Mouse (Mus musculus) C2C12 (cell line): ENCODE data around the gene Acta1. TPM values are rescaled to one million over a fixed set of nuclear protein-coding genes. Genes with fewer than 3 reads are reported as not detected.

Experiments
- H3K27me3 ChIP-seq: one replicate; pipeline ENCODE4 v1.6.1; 2011; ENCODE audit not compliant: control insufficient read depth, insufficient read depth, insufficient read length
- H3K36me3 ChIP-seq: one replicate; pipeline ENCODE4 v1.6.1; 2011; ENCODE audit not compliant: control insufficient read depth, insufficient read depth
- H3K4me3 ChIP-seq: one replicate; pipeline ENCODE4 v1.5.1; 2011; ENCODE audit warnings: mild to moderate bottlenecking, control low read depth; ENCODE audit not compliant: poor library complexity, insufficient read depth, severe bottlenecking
- H3K79me2 ChIP-seq: one replicate; pipeline ENCODE4 v1.6.1; 2011; ENCODE audit not compliant: control insufficient read depth, insufficient read depth
- H3K79me3 ChIP-seq: one replicate; pipeline ENCODE4 v1.6.1; 2011; ENCODE audit warnings: low read depth, control low read depth
- H3ac ChIP-seq: one replicate; pipeline ENCODE3; 2011; ENCODE audit warnings: low read depth; ENCODE audit not compliant: control insufficient read depth, insufficient read length
- CEBPB ChIP-seq: IDR thresholded peaks from one replicate; pipeline ENCODE4 v1.6.1; 2011; ENCODE audit warnings: low read depth, mild to moderate bottlenecking, control low read depth, moderate library complexity
- CTCF ChIP-seq: IDR thresholded peaks from one replicate; pipeline ENCODE4 v1.5.1; 2011; ENCODE audit not compliant: control insufficient read depth, insufficient read depth, insufficient read length
- FOSL1 ChIP-seq: IDR thresholded peaks from one replicate; pipeline ENCODE4 v1.8.0; 2011; ENCODE audit warnings: mild to moderate bottlenecking, low read length; ENCODE audit not compliant: poor library complexity, insufficient read depth, severe bottlenecking
- MAX ChIP-seq: IDR thresholded peaks from one replicate; pipeline ENCODE4 v1.6.1; 2011; ENCODE audit warnings: mild to moderate bottlenecking, control low read depth
- MYOD1 ChIP-seq: IDR thresholded peaks from one replicate; pipeline ENCODE4 v1.6.1; 2011; ENCODE audit warnings: low read depth; ENCODE audit not compliant: control insufficient read depth, insufficient read length
- MYOG ChIP-seq: IDR thresholded peaks from one replicate; pipeline ENCODE4 v1.6.1; 2011; ENCODE audit not compliant: control insufficient read depth, insufficient read length; ENCODE audit errors: extremely low read depth
- USF1 ChIP-seq: IDR thresholded peaks from one replicate; pipeline ENCODE4 v1.6.1; 2011; ENCODE audit warnings: low read depth, mild to moderate bottlenecking, control low read depth, moderate library complexity
- polyA plus RNA-seq: library from polyadenylated mRNA; unstranded; fragments of >200 nt; fragmentation: generic; extraction: Trizol; gene quantifications from one replicate; pipeline ENCODE4 v1.2.1, GENCODE M21; 2012; ENCODE audit warnings: missing spikeins

Acta1 gene
- polyA plus RNA-seq, 1 experiment = 23.4 TPM

- no peak for TF ChIP-seq MYOD1
- TF ChIP-seq FOSL1 = no peak
- Histone ChIP-seq H3K79me2 (no peaks in the 10 kb centered on the region), H3K4me3 (no peak overlapping the region), H3ac (no peak overlapping the region), H3K79me3 (no peaks in the 10 kb centered on the region), H3K36me3 (peaks cover 5% of the 10 kb centered on the region), H3K27me3 (no peaks in the 10 kb centered on the region)
These were observed 47.0 kb downstream of the Acta1 start for GRCm38 (mm10) chr8:123847546-123847945.

DNA sequence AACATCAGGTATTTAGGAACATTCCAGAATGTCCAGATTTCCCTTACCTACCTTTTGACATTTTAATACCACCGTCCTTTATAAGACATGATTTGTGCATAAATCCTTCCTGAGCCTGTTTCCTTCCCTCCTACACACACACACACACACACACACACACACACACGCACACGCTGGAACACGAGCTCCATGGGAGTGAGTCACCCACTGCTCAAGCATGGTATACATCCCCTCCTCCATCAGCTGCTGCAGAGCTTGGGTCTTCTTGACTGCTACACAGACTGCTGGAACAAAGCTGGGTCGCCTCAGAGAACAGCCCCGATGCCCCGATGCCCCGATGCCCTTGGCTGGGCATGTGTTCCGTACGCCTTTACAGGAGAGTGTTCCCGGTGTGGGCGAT is 48.0 kb downstream of the Acta1 start:
- Histone ChIP-seq H3K79me3 (no peaks in the 10 kb centered on the region), H3K4me3 (no peak overlapping the region), H3K79me2 (no peaks in the 10 kb centered on the region), H3ac (no peak overlapping the region), H3K27me3 (no peaks in the 10 kb centered on the region), H3K36me3 (peaks cover 10% of the 10 kb centered on the region)
- TF ChIP-seq CEBPB = no peak
- TF ChIP-seq MYOD1 = no peak
- no peak for TF ChIP-seq FOSL1
- TF ChIP-seq CTCF = no peak
- TF ChIP-seq MYOG = no peak
- TF ChIP-seq MAX = no peak
- TF ChIP-seq USF1 = no peak

DNA sequence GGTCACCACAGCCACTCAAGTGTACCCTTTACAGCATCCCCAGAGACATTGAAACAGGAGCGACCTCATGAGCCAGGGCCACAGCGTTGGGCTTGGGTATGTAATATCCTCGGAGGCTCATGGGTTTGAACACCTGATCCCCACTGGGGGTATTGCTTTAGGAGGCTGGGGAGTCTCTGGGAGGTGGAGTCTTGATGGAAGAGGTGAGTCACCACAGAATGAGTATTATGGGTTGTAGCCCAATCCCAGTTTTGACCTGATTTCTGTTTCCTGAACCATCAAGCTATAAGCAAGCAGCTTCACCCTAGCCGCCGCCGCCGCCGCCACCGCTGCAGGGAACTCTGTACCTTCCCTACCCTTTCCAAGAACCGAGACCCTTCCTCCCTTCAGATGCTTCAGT is 48.6 kb downstream of the Acta1 start:
- no peak overlapping the region for H3ac ChIP-seq
- H3K79me2 ChIP-seq = no peaks in the 10 kb centered on the region
- no peaks in the 10 kb centered on the region for H3K79me3 ChIP-seq
- H3K27me3 ChIP-seq = no peaks in the 10 kb centered on the region
- no peak overlapping the region for H3K4me3 ChIP-seq
- peaks cover 10% of the 10 kb centered on the region for H3K36me3 ChIP-seq
- TF ChIP-seq FOSL1 = no peak
- no peak for TF ChIP-seq CEBPB
- TF ChIP-seq MYOD1 = no peak
- no peak for TF ChIP-seq MAX
- TF ChIP-seq MYOG = no peak
- no peak for TF ChIP-seq USF1
- no peak for TF ChIP-seq CTCF

GRCm38 (mm10) chr8:123845114-123845513 is 49.4 kb downstream of the Acta1 start:
- no peak overlapping the region for H3K4me3 ChIP-seq
- TF ChIP-seq USF1 (no peak), MAX (no peak), MYOG (no peak), MYOD1 (no peak), CEBPB (no peak), FOSL1 (no peak), CTCF (no peak)

GRCm38 (mm10) chr8:123844341-123844740 is 50.2 kb downstream of the Acta1 start:
- Histone ChIP-seq H3K27me3 (no peaks in the 10 kb centered on the region), H3K79me2 (no peaks in the 10 kb centered on the region), H3K79me3 (no peaks in the 10 kb centered on the region), H3K4me3 (no peak overlapping the region), H3ac (no peak overlapping the region), H3K36me3 (peaks cover 10% of the 10 kb centered on the region)
- TF ChIP-seq MYOD1 = no peak

More at GRCm38 (mm10) chr8:123845114-123845513, 49.4 kb downstream of the Acta1 start:
- no peaks in the 10 kb centered on the region for H3K79me3 ChIP-seq
- H3K79me2 ChIP-seq = no peaks in the 10 kb centered on the region
- peaks cover 10% of the 10 kb centered on the region for H3K36me3 ChIP-seq
- H3ac ChIP-seq = no peak overlapping the region
- no peaks in the 10 kb centered on the region for H3K27me3 ChIP-seq

DNA sequence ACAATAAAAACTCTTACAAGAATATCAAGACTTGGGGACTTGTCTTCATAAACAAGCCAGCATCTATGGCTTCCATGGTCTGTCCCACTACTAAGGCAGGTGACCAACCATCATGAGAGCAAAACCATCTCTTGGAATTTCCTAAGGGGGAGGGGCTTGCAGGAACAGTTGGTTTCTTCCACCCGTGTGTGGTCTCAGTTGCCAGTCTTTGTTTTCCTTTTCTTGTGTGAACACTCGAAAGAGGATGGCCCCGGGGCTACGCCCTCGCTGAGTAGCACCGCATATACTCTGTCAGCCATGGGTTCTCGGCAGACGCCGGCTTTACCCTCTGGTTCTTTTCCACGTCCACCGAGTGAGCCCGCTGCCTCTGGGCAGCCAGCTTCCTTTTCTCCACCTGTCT is 52.5 kb downstream of the Acta1 start:
- Histone ChIP-seq H3K36me3 (peaks cover 10% of the 10 kb centered on the region), H3K27me3 (no peaks in the 10 kb centered on the region), H3ac (no peak overlapping the region), H3K79me3 (no peaks in the 10 kb centered on the region), H3K4me3 (no peak overlapping the region), H3K79me2 (no peaks in the 10 kb centered on the region)
- TF ChIP-seq CEBPB (no peak), MYOG (no peak), CTCF (no peak), FOSL1 (no peak), MAX (no peak)

Other genes starting within 250 kb of the Acta1 start
- 22.7 TPM for gene Rhou, start 240.8 kb downstream of the Acta1 start, polyA plus RNA-seq
- gene Rab4a, start 88.8 kb downstream of the Acta1 start, polyA plus RNA-seq = 19.7 TPM
- 3.3 TPM for gene Ccsap, start 34.5 kb downstream of the Acta1 start, polyA plus RNA-seq
- 19.7 TPM for gene Nup133, start 54.5 kb upstream of the Acta1 start, polyA plus RNA-seq
- gene Abcb10, start 88.4 kb upstream of the Acta1 start, polyA plus RNA-seq = 8.9 TPM
- gene Taf5l, start 126.6 kb upstream of the Acta1 start, polyA plus RNA-seq = 26.2 TPM
- 9.8 TPM for gene Urb2, start 126.8 kb upstream of the Acta1 start, polyA plus RNA-seq